Mouse (Mus musculus) embryo, embryonic 11.5 days (tissue): ENCODE results near the gene Lamtor4.

ENCODE experiments used
- DNase-seq: peaks from one replicate; pipeline ENCODE4 v3.0.0-alpha.2; 2012; ENCODE audit warnings: low read depth, low spot score

Lamtor4 gene

GRCm38 (mm10) chr5:138260051-138260450 is 4.8 kb downstream of the Lamtor4 start:
- DNase-seq: no peak

- no peak for DNase-seq
These were observed 5.6 kb downstream of the Lamtor4 start for GRCm38 (mm10) chr5:138260834-138261233.

DNA sequence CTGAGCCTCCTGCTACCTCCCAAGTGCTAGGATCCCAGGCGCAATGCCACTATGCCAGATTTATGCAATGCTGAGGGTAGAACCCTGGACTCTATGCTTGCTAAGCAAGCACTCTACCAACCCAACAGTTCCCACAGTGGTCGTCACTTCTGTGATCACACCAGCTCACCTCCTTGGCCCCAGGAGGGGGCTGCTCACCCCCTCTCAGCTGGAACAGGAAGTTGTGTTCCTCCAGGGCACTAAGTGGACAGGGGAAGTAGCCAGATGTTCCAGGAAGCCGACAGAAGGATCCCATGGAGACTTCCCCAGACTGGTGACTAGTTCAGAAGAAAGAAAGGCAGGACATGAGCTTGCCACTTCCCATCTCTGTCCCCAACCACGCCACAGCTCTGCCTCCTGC is 6.7 kb downstream of the Lamtor4 start:
- DNase-seq: no peak

- no peak for DNase-seq
These were observed 7.4 kb downstream of the Lamtor4 start for GRCm38 (mm10) chr5:138262582-138263240.

GRCm38 (mm10) chr5:138263260-138264206 is 8.3 kb downstream of the Lamtor4 start, which contains the start of gene BC037034:
TSS of gene BC037034 (minus strand) at chr5:138264033.
- DNase-seq: peak; percentile 77

GRCm38 (mm10) chr5:138264207-138264578 is 8.9 kb downstream of the Lamtor4 start:
- DNase-seq: no peak

GRCm38 (mm10) chr5:138265712-138266111 is 10.4 kb downstream of the Lamtor4 start:
- DNase-seq: no peak

DNA sequence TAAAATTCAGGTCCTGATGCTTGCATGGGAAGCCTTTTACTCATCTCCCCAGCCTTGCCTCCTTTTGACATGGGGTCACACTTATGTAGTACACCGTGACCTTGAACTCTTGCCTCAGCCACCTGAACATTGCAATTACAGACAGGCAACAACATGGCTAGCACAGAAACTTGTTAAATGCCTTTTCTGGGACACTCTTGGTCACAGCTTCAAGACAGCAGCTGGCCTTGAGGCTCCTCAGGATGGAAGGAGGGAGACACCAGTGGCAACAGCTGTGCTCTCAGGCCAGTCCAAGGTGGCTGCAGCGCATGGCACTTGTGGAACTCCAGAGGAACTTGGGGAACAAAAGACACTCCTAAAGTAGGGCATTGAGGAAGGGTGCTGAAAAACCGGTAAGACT is 11.8 kb downstream of the Lamtor4 start:
- DNase-seq: no peak

DNA sequence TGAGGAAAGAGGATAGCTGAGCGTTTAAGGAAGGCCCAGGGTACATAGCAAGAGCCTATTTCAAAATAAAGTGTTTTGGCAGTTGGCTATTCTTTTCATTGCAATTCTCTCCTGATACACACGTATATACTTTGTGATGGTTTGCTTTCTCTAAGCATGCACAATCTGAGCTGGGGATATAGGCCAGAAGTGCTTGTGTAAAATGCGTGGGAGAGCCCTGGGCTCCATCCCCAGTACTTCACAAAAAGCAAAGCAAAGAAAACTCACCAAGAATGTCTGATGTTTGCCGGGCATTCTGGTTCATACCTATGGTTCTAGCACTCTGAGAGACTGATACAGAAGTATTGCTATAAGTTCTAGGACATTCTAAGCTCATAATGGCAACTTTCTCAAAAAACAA is 13.7 kb downstream of the Lamtor4 start:
- no peak for DNase-seq

DNA sequence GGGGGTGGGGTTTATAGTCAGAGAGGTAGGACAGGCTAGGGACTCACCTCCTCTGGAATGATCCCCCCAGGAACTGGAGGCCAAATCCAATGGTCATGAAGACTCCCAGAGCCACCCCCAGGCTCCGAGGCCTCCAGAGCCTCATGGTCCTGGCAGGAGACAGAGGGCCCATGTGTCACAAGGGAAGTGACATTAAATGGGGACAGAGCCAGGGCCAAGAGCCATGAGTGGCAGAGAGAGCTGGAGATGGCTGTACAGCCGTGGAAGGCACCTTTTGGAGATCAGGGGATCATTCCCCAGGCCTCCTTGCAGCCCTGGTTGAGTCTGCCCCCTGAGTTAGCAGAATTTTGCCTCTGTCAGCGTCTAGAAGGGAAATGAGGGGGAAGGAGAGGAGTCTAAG is 15.9 kb downstream of the Lamtor4 start:
- DNase-seq: no peak

GRCm38 (mm10) chr5:138272409-138272923 is 17.2 kb downstream of the Lamtor4 start, which contains the start of gene Gal3st4:
TSS of gene Gal3st4 (minus strand) at chr5:138272840.
- no peak for DNase-seq

DNA sequence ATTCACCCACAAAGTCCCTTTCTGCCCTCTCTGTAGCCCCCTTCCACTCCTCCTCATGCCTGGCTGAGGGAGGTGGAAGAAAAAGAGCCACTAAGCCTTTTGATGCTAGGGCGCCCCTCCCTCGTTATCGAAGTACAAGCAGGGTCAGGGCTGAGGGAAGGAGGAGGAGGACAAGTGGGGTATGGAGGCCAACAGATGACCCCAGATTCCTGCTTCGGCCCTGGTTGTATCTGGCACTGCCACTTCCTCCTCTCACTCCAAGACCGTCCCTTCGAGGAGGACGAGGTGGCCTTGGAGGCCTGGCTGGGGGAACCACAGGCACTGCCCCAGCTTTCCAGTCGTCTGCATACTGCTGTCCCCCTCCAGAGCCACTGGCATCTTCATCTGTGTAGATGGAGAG is 18.9 kb downstream of the Lamtor4 start:
- no peak for DNase-seq

- no peak for DNase-seq
These were observed 20.2 kb downstream of the Lamtor4 start for GRCm38 (mm10) chr5:138275216-138276050.

- DNase-seq: no peak
These were observed 22.7 kb downstream of the Lamtor4 start for GRCm38 (mm10) chr5:138277994-138278393.

DNA sequence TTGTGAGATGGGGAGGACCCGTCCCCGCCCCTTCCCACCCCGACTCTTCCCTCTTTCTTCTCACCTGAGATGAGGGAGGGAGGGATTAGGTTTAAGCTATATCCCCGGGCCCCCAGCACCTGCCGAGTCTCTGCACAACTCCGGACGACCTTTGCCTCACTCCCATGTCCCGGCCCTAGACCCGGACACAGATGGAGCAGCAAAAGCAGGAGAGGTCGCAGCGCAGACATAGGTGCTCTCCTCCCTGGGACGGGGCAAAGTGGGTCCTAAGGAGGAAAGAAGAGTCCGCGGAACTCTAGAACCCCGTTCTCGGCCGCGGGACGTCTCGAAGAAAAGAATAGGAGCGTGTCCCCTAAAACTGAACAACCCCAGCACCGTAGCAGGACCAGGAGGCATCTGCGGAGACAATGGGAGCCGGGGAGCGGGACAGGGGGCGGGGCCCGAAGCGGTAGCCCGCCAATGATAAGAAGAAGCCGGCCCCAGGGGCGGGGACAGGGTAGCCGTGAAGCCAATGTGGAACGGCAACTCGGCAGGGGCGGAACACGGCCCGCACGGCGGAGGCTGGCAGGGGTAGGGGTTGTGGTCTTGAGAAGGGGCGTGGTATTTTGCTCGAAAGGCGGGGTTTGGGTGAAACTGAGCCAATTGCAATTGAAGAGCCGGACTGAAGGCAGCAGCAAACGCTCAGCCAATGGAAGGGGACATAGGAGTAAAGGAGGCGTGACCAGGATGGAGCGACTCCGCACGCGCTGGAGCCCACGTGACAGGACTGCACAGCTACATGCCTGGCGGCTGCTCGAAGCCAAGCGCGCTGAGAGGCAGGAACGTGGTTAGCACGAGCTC is 24.5 kb downstream of the Lamtor4 start, which contains the start of the genes Gm43720, Gpc2 and Stag3:
TSS of gene Gm43720 (minus strand) at position 374 of the 840 bp plus-strand sequence.
TSS of gene Gpc2 (minus strand) at position 421 of the 840 bp plus-strand sequence.
TSS of gene Stag3 (plus strand) at position 656 of the 840 bp plus-strand sequence.
- DNase-seq: peak; percentile 95

GRCm38 (mm10) chr5:138280425-138280768 is 25.1 kb downstream of the Lamtor4 start:
- DNase-seq: no peak

DNA sequence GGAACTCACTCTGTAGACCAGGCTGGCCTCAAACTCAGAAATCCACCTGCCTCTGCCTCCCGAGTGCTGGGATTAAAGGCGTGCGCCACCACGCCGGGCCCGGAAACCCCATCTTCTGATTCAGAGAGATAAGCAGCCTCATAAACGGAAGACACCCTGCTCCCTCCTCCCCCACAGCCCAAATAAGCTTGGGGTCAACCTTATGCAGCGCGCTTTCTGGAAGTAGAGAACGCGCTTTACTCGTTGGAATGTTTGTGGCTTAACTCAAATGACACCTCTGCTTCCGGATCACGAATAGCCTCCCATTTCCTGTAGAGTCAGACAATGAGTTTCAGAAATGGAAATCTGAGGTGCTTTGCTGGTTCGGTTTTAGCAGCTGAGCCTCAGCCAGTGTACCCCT is 25.5 kb downstream of the Lamtor4 start:
- no peak for DNase-seq

- no peak for DNase-seq
These were observed 26.5 kb downstream of the Lamtor4 start for GRCm38 (mm10) chr5:138281798-138282197.

- DNase-seq: no peak
These were observed 28.3 kb downstream of the Lamtor4 start for GRCm38 (mm10) chr5:138283540-138283939.

DNA sequence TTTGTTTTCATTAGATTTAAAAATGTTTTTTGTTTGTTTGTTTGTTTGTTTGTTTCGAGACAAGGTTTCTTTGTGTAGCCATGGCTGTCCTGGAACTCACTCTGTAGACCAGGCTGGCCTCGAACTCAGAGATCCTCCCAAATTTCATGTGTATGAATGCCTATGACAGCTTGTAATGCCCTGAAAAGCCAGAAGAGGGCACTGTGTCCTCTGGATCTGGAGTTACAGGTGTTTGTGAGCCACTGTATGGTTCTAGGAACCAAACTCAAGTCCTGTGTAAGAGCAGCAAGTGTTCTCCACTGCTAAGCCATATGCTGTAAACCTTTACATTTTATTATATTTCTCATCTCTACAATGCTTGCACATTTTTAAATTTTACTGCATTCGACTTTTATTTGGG is 32.6 kb downstream of the Lamtor4 start:
- no peak for DNase-seq
